ENCODE assay signal across 11 mouse cellular contexts in genomic region chr16:8794952-8795351, GRCm38 (mm10). TPM values are rescaled to one million over a fixed set of nuclear protein-coding genes. Genes with fewer than 3 reads are reported as not detected.
DNase-seq lines count a peak whose midpoint lies in the region; ATAC-seq and TF ChIP-seq lines count a peak whose summit lies in the region.
"Had no signal": no experiment of that assay in that cellular context is flagged by ENCODE, and none has a peak within 500 bp of the region (broad histone marks: within the 10 kb centered on the region; RNA-seq: fewer than 3 reads in every experiment).

No protein-coding gene starts in this region.

- no peaks in the 10 kb centered on the region for H3K36me3 ChIP-seq in intestine, postnatal 0 days (ENCODE audit: control insufficient read depth, insufficient read depth)
- H3K36me3 ChIP-seq in intestine, embryonic 16.5 days (ENCODE audit: control insufficient read depth, insufficient read depth, low read length) = no peaks in the 10 kb centered on the region
- no peaks in the 10 kb centered on the region for H3K36me3 ChIP-seq in midbrain, embryonic 11.5 days (ENCODE audit: control insufficient read depth, insufficient read depth, low read length)
- H3K36me3 ChIP-seq: embryonic facial prominence, embryonic 13.5 days; intestine, embryonic 15.5 days had no signal

- no peak overlapping the region for H3K9ac ChIP-seq in intestine, postnatal 0 days (ENCODE audit: low read depth, low read length)
- H3K9ac ChIP-seq in intestine, embryonic 16.5 days (ENCODE audit: low read depth, low read length) = no peak overlapping the region
- no peak overlapping the region for H3K9ac ChIP-seq in midbrain, embryonic 11.5 days (ENCODE audit: low read length)
- H3K9ac ChIP-seq: embryonic facial prominence, embryonic 13.5 days; intestine, embryonic 15.5 days had no signal

- H3K4me2 ChIP-seq in intestine, postnatal 0 days (replicated peaks; ENCODE audit: low read depth) = no peak overlapping the region
- H3K4me2 ChIP-seq in intestine, embryonic 16.5 days (ENCODE audit: low read depth, low read length) = no peak overlapping the region
- no peak overlapping the region for H3K4me2 ChIP-seq in midbrain, embryonic 11.5 days
- H3K4me2 ChIP-seq: embryonic facial prominence, embryonic 13.5 days; intestine, embryonic 15.5 days had no signal

- H3K9me3 ChIP-seq in intestine, postnatal 0 days (ENCODE audit: control insufficient read depth) = no peaks in the 10 kb centered on the region
- no peaks in the 10 kb centered on the region for H3K9me3 ChIP-seq in intestine, embryonic 16.5 days (ENCODE audit: control insufficient read depth, low read length)
- H3K9me3 ChIP-seq in midbrain, embryonic 11.5 days (ENCODE audit: control insufficient read depth, low read length) = peaks cover 4% of the 10 kb centered on the region; the same call in 1 of the 2 replicates
- H3K9me3 ChIP-seq: embryonic facial prominence, embryonic 13.5 days; intestine, embryonic 15.5 days had no signal

- DNase-seq in retina, postnatal 1 day = peak; percentile 38
- no peak for DNase-seq in retina, embryonic 14.5 days (ENCODE audit: low spot score)
- DNase-seq in embryo, embryonic 9.5 days (ENCODE audit: extremely low spot score) = peak; percentile 19
- no peak for DNase-seq in midbrain, embryonic 11.5 days (ENCODE audit: low spot score, missing footprints)
- DNase-seq in left cerebral cortex, postnatal 25 days (ENCODE audit: low spot score in 2 of 2) = no peak

- 13% methylated on average over 3 of the region's 3 CpGs for WGBS in intestine, postnatal 0 days
- 15% methylated on average over 3 of the region's 3 CpGs for WGBS in intestine, embryonic 16.5 days
- 16% methylated on average over 3 of the region's 3 CpGs for WGBS in midbrain, embryonic 11.5 days

- no peak for ATAC-seq in intestine, postnatal 0 days
- ATAC-seq in intestine, embryonic 16.5 days = no peak
- ATAC-seq in activated CD4-positive, CD25-positive, alpha-beta regulatory T cell, adult 4 months = no peak
- ATAC-seq in midbrain, embryonic 11.5 days (ENCODE audit: low FRiP score) = no peak
- ATAC-seq: CD4-positive, CD25-positive, alpha-beta regulatory T cell, adult 4 months; intestine, embryonic 15.5 days had no signal

- H3K4me1 ChIP-seq in intestine, postnatal 0 days (replicated peaks; ENCODE audit: control insufficient read depth, insufficient read depth, low read length) = no peaks in the 10 kb centered on the region
- no peaks in the 10 kb centered on the region for H3K4me1 ChIP-seq in intestine, embryonic 16.5 days (ENCODE audit: control insufficient read depth, insufficient read depth, low read length)
- no peaks in the 10 kb centered on the region for H3K4me1 ChIP-seq in midbrain, embryonic 11.5 days (ENCODE audit: control insufficient read depth, insufficient read depth, low read length)
- H3K4me1 ChIP-seq: embryonic facial prominence, embryonic 13.5 days; intestine, embryonic 15.5 days had no signal

- no peak overlapping the region for H3K4me3 ChIP-seq in intestine, postnatal 0 days (ENCODE audit: low read depth, low read length)
- no peak overlapping the region for H3K4me3 ChIP-seq in intestine, embryonic 16.5 days (ENCODE audit: low read length)
- H3K4me3 ChIP-seq in midbrain, embryonic 11.5 days (ENCODE audit: low read depth, low read length) = no peak overlapping the region
- H3K4me3 ChIP-seq: embryonic facial prominence, embryonic 13.5 days; intestine, embryonic 15.5 days had no signal

- no peaks in the 10 kb centered on the region for H3K27me3 ChIP-seq in intestine, postnatal 0 days (replicated peaks; ENCODE audit: control insufficient read depth, insufficient read depth, low read length)
- no peaks in the 10 kb centered on the region for H3K27me3 ChIP-seq in intestine, embryonic 16.5 days (replicated peaks; ENCODE audit: control insufficient read depth, insufficient read depth, low read length)
- H3K27me3 ChIP-seq in midbrain, embryonic 11.5 days (ENCODE audit: control insufficient read depth, insufficient read depth, low read length) = no peaks in the 10 kb centered on the region
- H3K27me3 ChIP-seq: embryonic facial prominence, embryonic 13.5 days; intestine, embryonic 15.5 days had no signal

- intact Hi-C loops in left cerebral cortex, postnatal 25 days (cut with DNase I) = no loop called here

- H3K27ac ChIP-seq in intestine, postnatal 0 days (ENCODE audit: low read depth, low read length) = no peak overlapping the region
- no peak overlapping the region for H3K27ac ChIP-seq in intestine, embryonic 16.5 days (ENCODE audit: low read length)
- H3K27ac ChIP-seq in midbrain, embryonic 11.5 days (ENCODE audit: low read depth, low read length) = no peak overlapping the region
- H3K27ac ChIP-seq: embryonic facial prominence, embryonic 13.5 days; intestine, embryonic 15.5 days had no signal

- TF ChIP-seq CTCF in intestine, postnatal 0 days (IDR thresholded peaks at IDR 0.05; ENCODE audit: low read depth) = peak; percentile 48

RNA-seq across cellular contexts. Expression of gene Usp7, which starts 2.8 kb away (rescaled TPM):
- polyA plus RNA-seq in intestine, postnatal 0 days (2015; fragmentation: Nextera tagmentation; extraction: Ambion mirVana) = 16.3 and 19.7 TPM in 2 replicates
- 16.1 and 19.1 TPM in 2 replicates for polyA plus RNA-seq in intestine, embryonic 16.5 days (2015; fragmentation: Nextera tagmentation; extraction: Ambion mirVana)
- polyA plus RNA-seq in activated CD4-positive, CD25-positive, alpha-beta regulatory T cell, adult 4 months (2017; shearing (Covaris generic)) = 10 to 100 TPM; 35.0 to 48.0 TPM
- polyA plus RNA-seq in midbrain, embryonic 11.5 days (2014; fragmentation: Nextera tagmentation; extraction: Ambion mirVana) = 35.7 and 41.0 TPM in 2 replicates
- total RNA-seq in left cerebral cortex, postnatal 25 days (2021) = 100 to 1,000 TPM; 155 to 160 TPM

RNA-seq across cellular contexts. Expression of gene 1810013L24Rik, which starts 34.9 kb away (rescaled TPM):
- 14.3 and 15.1 TPM in 2 replicates for polyA plus RNA-seq in intestine, postnatal 0 days (2015; fragmentation: Nextera tagmentation; extraction: Ambion mirVana)
- 11.9 and 12.1 TPM in 2 replicates for polyA plus RNA-seq in intestine, embryonic 16.5 days (2015; fragmentation: Nextera tagmentation; extraction: Ambion mirVana)
- polyA plus RNA-seq in activated CD4-positive, CD25-positive, alpha-beta regulatory T cell, adult 4 months (2017; shearing (Covaris generic)) = 10 to 100 TPM; 17.5 to 21.1 TPM
- polyA plus RNA-seq in midbrain, embryonic 11.5 days (2014; fragmentation: Nextera tagmentation; extraction: Ambion mirVana) = 21.6 and 23.7 TPM in 2 replicates
- total RNA-seq in left cerebral cortex, postnatal 25 days (2021) = 100 to 1,000 TPM; 107 to 109 TPM

Comparison
In these comparisons a context has a peak if more than half of its experiments do, and no peak if none do; other contexts are left out.
1. DNase-seq: peak in retina, postnatal 1 day (single experiment) and embryo, embryonic 9.5 days (single experiment); none in retina, embryonic 14.5 days (single experiment), midbrain, embryonic 11.5 days (single experiment) and left cerebral cortex, postnatal 25 days (0 of 2).